Mouse (Mus musculus) heart, postnatal 0 days (tissue): ENCODE data around the gene Fam171a1.

ENCODE experiments used
- CTCF ChIP-seq: IDR thresholded peaks from 2 replicates; pipeline ENCODE4 v1.5.1; 2016; ENCODE audit warnings: antibody characterized with exemption, control low read depth, low read depth
- EP300 ChIP-seq: IDR thresholded peaks from 2 replicates; pipeline ENCODE4 v1.6.1; 2016; ENCODE audit warnings: antibody characterized with exemption, low read depth

DNA sequence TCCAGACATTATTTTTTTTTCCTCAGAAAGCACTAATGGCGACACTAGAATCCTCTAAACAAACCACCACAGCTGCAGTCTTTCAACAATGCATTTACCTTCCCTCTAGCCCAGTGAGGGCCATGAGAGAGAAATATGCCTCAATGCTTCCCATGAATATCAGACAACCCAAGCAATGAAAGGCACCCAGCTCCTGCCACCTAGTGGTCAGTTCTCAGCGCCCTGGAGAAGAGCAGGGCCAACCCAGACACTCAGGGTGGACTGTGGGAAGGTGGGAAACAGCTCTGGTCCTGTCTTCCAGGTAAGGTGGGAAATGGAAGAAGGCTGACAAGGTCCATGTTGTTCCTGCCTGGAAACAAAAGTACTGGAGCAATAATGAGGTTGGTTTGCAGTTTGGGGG, 115.0 kb downstream of the Fam171a1 start:
- TF ChIP-seq CTCF: peak; percentile 95
- TF ChIP-seq EP300: no peak
